Mouse (Mus musculus) heart, adult 10 weeks (tissue): ENCODE measurements around the gene C1qtnf6. TPM values are rescaled to one million over a fixed set of nuclear protein-coding genes. Genes with fewer than 3 reads are reported as not detected.

Experiments used
- polyA plus RNA-seq: library from polyadenylated mRNA; stranded (reverse); fragments of 350-450 nt; fragmentation: Illumina TruSeq; extraction: RNeasy Lipid Tissue Mini Kit (QIAGEN cat#74804); gene quantifications from one replicate; pipeline ENCODE4 v1.2.3, GENCODE M21; 2014; ENCODE audit warnings: low read depth, low replicate concordance

The C1qtnf6 gene
- polyA plus RNA-seq: 10.5 TPM

DNA sequence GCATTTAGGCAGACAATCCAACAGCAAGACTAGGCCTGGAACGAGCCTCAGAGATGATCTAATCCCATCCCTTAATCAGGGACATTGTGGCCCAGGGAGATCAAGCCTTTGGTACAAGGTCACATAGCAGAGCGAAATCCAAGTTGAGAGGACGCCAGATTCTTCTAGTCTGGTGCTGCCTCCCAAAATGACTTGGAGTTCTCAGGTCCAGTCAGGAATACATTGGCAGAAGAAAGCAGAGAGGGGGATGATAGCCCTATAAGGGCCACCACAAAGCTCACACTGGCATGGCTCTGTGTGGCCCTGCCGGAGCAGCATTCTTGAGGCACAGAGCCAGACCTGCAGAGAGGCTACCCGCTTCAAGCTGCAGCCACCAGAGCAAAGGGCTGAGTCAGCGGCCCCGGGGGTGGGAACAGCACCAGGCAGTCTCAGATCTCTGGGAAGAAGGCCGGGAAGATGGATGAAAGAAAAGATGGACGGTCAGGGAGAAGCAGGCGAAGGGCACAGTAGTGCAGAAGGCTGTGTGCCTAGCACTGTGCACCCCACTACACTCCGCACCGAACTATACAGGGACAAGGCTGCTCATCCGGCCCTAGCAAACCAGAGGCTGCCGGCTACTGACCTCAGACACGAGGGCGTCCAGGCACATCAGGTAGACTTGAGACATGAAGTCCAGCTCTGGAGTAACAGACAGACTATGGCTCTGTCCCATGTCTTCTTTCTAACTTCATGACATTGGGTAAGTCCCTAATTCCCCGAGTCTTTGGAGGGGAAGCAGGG is at the start of gene C1qtnf6:
TSS of gene C1qtnf6 (minus strand) at position 746 of the 780 bp plus-strand sequence.

DNA sequence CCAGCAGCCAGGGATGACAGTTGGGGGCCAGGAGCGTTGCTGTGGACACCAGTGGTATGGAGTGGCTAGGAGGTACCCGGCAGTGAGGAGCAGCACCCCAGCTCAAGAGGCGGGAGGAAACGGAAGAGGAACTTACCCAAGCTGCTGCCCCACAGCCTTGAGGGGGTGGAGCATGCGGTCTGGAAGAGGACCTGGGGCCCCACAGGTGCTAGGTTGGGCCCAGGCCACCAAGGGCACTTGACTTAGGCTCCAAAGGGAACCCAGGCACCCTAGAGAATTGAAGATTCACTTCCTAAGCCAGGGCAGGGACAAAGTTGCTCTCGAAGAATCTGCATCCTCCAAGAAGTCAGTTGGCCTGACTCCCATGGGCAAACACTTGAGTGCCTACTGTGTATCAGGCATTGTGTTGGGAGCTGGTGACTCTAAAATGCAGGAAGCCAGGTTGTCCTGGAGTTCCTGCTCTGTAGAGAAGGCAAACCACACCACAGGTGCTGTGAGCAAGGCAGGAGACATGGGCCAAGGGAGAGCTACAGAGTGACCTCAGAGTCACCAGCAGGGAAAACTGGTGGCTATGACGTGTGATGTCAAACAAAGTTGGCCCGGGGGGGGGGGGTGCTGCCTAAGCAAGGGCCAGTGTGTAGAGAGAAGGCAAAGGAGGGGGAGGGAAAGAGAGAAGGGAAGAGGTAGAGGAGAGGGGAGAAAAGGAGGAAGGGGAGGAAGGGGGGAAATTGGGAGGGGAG is 41.6 kb upstream of the C1qtnf6 start, which contains the start of gene Rac2:
TSS of gene Rac2 (minus strand) at position 126 of the 740 bp plus-strand sequence.

DNA sequence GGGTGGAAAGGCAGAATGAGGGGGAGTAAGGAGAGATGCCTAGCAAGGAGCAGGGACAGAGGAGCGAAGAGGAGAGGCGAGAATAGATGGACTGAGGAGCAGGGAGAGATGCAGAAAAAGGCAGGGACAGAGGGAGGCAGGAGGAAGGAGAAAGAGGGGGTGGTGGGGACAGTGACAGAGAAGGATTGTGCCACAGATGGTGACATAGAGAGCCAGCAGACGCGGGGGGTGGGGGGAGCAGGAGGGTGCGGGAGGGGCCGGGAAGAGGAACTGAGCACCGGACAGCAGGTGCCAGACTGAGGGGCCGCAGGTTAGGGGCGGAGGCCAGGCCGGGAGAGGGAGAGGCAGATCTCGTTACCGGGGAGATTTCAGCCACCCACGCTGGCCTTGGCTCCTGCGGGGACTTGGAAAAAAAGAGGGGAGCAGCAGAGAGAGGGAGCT is 13.4 kb upstream of the C1qtnf6 start, which contains the start of gene Sstr3:
TSS of gene Sstr3 (minus strand) at position 125 of the 441 bp plus-strand sequence.

DNA sequence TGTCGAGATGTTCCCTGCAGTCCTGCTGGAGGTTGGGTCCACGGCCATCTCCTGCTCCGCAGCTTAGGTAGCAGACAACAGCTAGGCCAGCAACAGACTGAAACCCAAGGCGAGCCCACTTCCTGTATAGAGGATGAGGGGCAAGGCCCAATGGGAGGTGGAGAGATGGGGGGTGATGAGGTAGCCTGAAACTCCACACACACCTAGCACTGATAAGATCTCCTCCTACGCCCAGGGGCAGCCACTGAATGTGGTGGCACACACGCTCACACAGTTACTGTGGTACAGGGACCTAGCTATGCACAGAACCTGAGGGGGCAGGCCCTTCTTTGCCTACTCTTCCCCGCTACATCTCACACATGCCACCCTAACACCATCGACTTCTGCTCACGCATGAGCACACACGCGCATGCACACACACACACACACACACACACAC is 36.2 kb downstream of the C1qtnf6 start, which contains the start of gene Il2rb:
TSS of gene Il2rb (minus strand) at position 304 of the 439 bp plus-strand sequence.

Other genes with a start within 250 kb of the C1qtnf6 start
- gene Csf2rb2, start 225.7 kb downstream of the C1qtnf6 start, polyA plus RNA-seq: 0.73 TPM
- gene Csf2rb, start 205.7 kb downstream of the C1qtnf6 start, polyA plus RNA-seq: 0.50 TPM
- gene Tex33, start 135.5 kb downstream of the C1qtnf6 start, polyA plus RNA-seq: not detected
- gene Tst, start 125.5 kb downstream of the C1qtnf6 start, polyA plus RNA-seq: 26.6 TPM
- gene Mpst, start 125.0 kb downstream of the C1qtnf6 start, polyA plus RNA-seq: 56.8 TPM
- gene Kctd17, start 102.9 kb downstream of the C1qtnf6 start, polyA plus RNA-seq: 24.6 TPM
- not detected for gene Tmprss6, start 62.8 kb downstream of the C1qtnf6 start, polyA plus RNA-seq
- gene Il2rb, start 36.1 kb downstream of the C1qtnf6 start, polyA plus RNA-seq: 0.21 TPM
- not detected for gene Sstr3, start 13.3 kb upstream of the C1qtnf6 start, polyA plus RNA-seq
- 1.8 TPM for gene Rac2, start 41.4 kb upstream of the C1qtnf6 start, polyA plus RNA-seq
- gene Cyth4, start 65.6 kb upstream of the C1qtnf6 start, polyA plus RNA-seq: 8.0 TPM
- gene Elfn2, start 187.4 kb upstream of the C1qtnf6 start, polyA plus RNA-seq: 0.37 TPM
- gene Mfng, start 242.1 kb upstream of the C1qtnf6 start, polyA plus RNA-seq: 7.1 TPM